Mouse (Mus musculus): ENCODE measurements around the gene Ankrd17. TPM values are rescaled to one million over a fixed set of nuclear protein-coding genes. Genes with fewer than 3 reads are reported as not detected.
A peak's percentile ranks its signal among the peaks of the same experiment; 100 is the strongest.
"Not testable (repeated sequence)": the region's sequence is repeated elsewhere in the genome, so short reads cannot be mapped to it uniquely, and the experiment has no call there.

The Ankrd17 gene
- total RNA-seq, 2 experiments from 2014 or later, result 46.3 to 75.2 TPM

DNA sequence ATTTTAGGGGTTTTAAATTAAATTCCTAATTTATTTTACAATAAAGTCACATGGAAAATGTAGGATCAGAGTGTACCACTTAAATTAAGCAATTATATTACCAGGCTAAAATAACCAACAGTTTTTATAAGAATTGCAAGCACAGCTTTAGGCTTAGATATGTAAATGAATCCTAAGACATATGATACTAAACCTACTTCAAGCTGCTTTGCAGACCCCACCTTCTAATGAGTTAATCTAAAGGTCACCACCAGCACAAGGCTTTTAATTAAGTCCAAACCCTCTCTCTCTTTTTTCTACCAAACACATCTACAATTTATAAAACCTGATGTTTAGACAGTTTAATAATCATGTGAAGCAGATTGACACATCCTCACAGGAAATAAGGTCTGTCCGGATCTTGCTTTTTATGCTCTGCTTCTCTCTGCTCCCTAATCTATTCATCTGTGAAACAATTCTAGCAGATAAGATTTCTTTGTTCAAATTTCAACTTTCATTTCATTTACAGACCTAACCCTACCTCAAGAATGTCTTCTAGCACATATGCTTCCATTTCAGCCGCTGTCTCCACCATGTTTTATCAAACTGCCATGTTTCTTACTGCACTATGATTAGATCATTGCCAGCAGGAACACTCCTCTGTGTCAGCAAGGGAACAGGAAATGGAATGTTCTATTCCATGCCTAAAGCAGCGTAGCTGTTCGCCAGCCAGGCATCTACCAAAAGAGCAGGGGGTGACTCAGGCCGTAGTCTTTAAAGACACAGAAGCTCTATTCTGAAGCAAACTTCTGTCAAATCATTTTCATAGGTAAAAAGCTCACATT is 27.0 kb downstream of the Ankrd17 start:
- no peak for ATAC-seq (replicated peaks; ENCODE audit: low FRiP score, poor library complexity, severe bottlenecking)

- no peak for ATAC-seq (replicated peaks; ENCODE audit: low FRiP score, poor library complexity, severe bottlenecking)
These were observed 27.9 kb downstream of the Ankrd17 start for GRCm38 (mm10) chr5:90338177-90339091.

GRCm38 (mm10) chr5:90332478-90332877 is 33.9 kb downstream of the Ankrd17 start:
- 0 out of 2 replicates have a peak, but pooled peaks have one; percentile 57 for ATAC-seq (replicated peaks; ENCODE audit: low FRiP score, poor library complexity, severe bottlenecking)

DNA sequence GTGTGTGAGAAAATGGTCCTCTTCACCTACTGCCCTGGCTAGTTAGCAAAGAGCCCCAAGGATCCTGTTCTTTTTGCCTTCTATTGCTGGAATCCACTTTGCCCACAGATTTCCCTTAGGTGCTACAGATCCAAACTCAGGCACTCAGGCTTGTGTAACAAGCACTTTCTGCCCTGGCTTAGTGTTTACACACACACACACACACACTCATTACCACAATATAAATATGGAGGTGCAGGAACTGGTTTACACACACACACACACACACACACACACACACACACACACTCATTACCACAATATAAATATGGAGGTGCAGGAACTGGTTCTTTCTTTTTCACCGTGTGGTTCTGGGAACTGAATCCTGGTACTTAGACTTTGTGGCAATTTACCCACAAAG is 35.3 kb downstream of the Ankrd17 start:
- ATAC-seq (replicated peaks; ENCODE audit: low FRiP score, poor library complexity, severe bottlenecking), result no peak

DNA sequence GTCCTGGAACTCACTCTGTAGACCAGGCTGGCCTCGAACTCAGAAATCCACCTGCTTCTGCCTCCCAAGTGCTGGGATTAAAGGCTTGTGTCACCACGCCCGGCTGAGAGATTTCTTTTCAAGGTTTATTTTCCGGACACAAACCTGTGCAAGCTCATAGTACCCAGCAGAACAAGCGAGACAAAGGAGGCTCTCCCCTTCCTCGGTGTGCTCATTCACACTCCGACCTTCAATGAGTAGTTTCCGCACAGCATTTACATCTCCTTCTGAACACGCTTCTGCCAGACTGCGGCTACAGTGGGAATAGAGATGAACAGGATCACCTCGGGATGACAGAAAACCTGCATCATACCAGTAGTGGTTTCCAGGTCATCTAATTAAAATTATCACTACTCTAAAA is 68.0 kb downstream of the Ankrd17 start:
- ATAC-seq (replicated peaks; ENCODE audit: low FRiP score, poor library complexity, severe bottlenecking), result no peak

- ATAC-seq (replicated peaks; ENCODE audit: low FRiP score, poor library complexity, severe bottlenecking), result no peak
These were observed 76.5 kb downstream of the Ankrd17 start for GRCm38 (mm10) chr5:90289887-90290286.

DNA sequence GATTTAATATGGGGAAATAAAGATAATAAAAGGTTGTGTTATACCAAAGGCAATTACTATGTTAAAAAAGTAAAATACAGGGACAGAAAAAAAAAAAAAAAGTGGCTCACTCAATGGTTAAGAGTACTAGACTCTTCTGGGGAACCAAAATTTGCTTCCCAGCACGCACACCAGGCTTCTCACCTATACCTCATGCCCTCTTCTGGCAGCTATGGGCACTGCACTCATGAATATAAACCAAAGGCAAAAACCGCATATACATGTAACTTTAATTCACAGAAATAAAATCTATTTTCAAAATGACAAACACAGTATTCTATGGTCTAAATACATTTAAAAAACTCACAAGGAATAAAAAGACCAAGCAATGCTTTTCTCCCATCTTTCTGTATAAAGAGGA is 79.8 kb downstream of the Ankrd17 start:
- ATAC-seq (replicated peaks; ENCODE audit: low FRiP score, poor library complexity, severe bottlenecking), result peak; percentile 95

- ATAC-seq (replicated peaks; ENCODE audit: low FRiP score, poor library complexity, severe bottlenecking), result peak; percentile 75
These were observed 86.3 kb downstream of the Ankrd17 start for GRCm38 (mm10) chr5:90280061-90280460.

DNA sequence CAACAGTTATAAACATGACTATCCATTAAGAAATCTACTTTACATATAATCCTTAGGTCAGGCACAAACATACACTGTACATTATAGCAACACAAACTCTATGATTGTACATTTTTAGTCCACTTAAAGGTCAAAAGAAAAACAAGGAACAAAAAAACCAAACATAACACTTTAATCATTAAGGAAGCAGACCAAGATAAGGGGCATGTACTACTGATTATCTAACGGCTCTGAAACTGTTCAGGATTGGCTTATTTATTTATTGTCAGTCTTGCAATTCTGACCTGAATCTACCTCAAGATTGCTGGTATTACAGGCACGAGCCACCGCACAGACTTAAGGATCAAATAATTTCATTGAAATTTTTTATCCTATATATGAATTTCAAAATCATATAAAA is 87.0 kb downstream of the Ankrd17 start:
- ATAC-seq (replicated peaks; ENCODE audit: low FRiP score, poor library complexity, severe bottlenecking), result no peak

GRCm38 (mm10) chr5:90277443-90277842 is 88.9 kb downstream of the Ankrd17 start:
- no peak for ATAC-seq (replicated peaks; ENCODE audit: low FRiP score, poor library complexity, severe bottlenecking)

DNA sequence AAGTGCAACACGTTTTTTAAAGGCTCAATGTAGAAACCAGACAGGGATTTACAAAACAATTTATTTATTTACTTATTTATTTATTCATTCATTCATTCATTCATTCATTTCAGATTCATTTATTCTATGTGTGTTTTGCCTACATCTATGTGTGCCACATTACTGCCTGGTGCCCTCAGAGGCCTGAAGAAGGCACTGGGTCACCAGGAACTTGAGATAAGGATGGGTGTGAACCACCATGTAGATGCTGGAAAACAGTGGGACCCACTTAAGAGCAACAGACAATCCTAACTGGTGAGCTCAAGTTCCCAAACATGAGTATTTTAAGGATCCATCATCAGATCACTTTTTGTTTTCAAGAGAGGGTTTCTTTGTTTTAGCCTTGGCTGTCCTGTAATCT is 91.6 kb downstream of the Ankrd17 start:
- 0 out of 2 replicates have a peak, but pooled peaks have one; percentile 64 for ATAC-seq (replicated peaks; ENCODE audit: low FRiP score, poor library complexity, severe bottlenecking)

GRCm38 (mm10) chr5:90262230-90262629 is 104.1 kb downstream of the Ankrd17 start:
- ATAC-seq (replicated peaks; ENCODE audit: low FRiP score, poor library complexity, severe bottlenecking), result not testable (repeated sequence)

DNA sequence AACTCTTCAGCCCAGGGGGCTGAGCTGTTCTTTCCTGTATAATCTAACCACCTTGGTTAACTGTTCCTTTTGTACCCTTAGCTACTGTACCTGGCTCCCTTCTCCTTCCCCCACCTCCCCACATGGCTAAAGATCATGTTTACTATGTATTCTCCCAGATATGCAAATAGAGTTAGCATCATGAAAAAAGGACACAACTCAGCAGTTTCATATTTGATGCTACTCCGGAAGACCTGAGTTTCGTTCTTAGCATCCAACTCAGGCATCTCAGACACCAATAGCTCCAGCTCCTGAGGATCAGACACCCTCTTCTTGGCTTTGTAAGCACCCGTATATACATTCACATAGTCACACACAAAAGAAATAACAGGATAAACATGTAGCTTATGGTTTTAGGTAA is 109.4 kb downstream of the Ankrd17 start:
- ATAC-seq (replicated peaks; ENCODE audit: low FRiP score, poor library complexity, severe bottlenecking), result no peak

- ATAC-seq (replicated peaks; ENCODE audit: low FRiP score, poor library complexity, severe bottlenecking), result no peak
These were observed 118.9 kb downstream of the Ankrd17 start for GRCm38 (mm10) chr5:90247503-90247902.

GRCm38 (mm10) chr5:90246987-90247386 is 119.4 kb downstream of the Ankrd17 start:
- ATAC-seq (replicated peaks; ENCODE audit: low FRiP score, poor library complexity, severe bottlenecking), result no peak

- ATAC-seq (replicated peaks; ENCODE audit: low FRiP score, poor library complexity, severe bottlenecking), result peak; percentile 79; the same call in 1 of the 2 replicates
These were observed 119.8 kb downstream of the Ankrd17 start for GRCm38 (mm10) chr5:90246567-90246966.

DNA sequence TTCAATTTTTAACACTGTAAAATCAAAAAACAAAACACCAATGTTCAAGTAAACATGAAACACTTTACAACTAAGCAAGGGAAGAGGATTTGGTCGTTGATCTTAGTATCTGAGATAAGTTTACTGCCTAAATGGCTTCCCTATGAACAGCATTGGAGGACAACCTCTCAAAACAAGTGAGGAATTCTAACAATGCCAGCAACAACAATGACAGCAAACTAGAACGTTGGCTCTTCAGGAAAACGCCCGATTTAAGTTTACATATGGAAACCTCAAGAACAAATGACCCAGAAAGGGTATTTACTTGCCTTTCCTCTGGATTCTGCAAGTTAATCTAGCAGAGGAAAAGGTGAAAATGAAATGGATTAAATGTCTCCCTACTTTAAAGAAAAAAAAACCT is 121.0 kb downstream of the Ankrd17 start:
- no peak for ATAC-seq (replicated peaks; ENCODE audit: low FRiP score, poor library complexity, severe bottlenecking)

DNA sequence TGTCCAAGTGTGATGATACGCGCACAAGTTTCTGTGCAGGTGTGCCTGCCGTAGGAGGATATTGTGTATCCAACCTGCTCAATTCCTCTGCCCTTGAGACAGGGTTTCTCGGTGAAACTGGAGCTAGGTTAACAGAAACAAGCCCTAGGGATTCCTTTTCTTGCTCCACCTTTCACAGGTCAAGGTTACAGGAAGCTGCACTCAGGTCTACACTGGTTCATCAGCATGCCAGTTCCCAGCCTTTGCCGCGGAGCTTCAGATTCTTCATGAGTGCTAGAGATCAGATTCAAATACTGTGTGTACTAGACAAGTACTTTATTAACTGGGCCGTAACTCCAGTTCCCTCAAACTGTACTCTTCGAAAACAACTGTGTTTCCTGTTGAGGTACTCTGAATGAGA is 131.2 kb downstream of the Ankrd17 start:
- no peak for ATAC-seq (replicated peaks; ENCODE audit: low FRiP score, poor library complexity, severe bottlenecking)

- no peak for ATAC-seq (replicated peaks; ENCODE audit: low FRiP score, poor library complexity, severe bottlenecking)
These were observed 133.1 kb downstream of the Ankrd17 start for GRCm38 (mm10) chr5:90233305-90233704.

DNA sequence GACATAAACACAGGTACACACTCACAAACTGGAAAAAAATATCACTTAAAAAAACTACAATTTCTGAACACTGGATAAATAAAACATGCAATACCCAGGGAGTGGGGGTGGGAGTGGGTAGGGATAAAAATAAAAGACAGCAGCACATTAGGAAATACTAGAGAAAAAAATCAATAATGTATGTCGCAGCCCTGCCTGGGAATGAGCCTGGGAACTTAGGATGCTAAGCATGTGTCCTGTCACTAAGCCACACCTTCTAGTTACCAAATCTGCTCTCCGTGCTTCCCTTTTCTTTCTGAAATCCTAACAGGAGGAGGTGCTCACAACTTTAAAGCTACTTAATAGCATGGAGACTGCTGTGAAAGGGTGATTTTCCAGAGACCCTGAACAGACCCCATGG is 136.6 kb downstream of the Ankrd17 start:
- ATAC-seq (replicated peaks; ENCODE audit: low FRiP score, poor library complexity, severe bottlenecking), result no peak

DNA sequence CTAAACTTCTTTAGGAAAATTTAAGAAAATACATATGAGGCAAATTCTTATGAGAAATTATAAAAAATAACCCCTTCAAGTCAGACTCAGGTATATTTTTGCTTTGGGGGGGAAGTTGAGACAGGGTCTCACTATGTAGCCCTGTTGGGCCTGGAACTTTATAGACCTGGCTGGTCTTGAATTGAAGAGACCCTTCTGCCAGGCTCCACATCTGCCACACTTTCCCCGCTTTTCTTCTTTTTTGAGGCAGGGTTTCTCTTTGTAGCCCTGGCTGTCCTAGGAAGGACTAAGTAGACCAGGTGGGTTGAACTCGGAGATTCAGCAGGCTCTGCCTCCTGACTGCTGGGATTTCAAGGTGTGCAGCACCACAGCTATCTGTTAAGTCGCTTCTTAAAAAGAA is 139.7 kb downstream of the Ankrd17 start:
- ATAC-seq (replicated peaks; ENCODE audit: low FRiP score, poor library complexity, severe bottlenecking), result no peak

All from erythroblast, adult 5-6 weeks (primary cell).